Mouse (Mus musculus): ENCODE measurements around the gene Gm21541.
"Not testable (repeated sequence)": the region's sequence is repeated elsewhere in the genome, so short reads cannot be mapped to it uniquely, and the experiment has no call there.

Gene Gm21541

GRCm38 (mm10) chr4:41903310-41903709 is at the start of gene Gm21541:
TSS of gene Gm21541 (plus strand) at chr4:41903610.
- not testable (repeated sequence) for DNase-seq

GRCm38 (mm10) chr4:41941272-41941671 is 37.9 kb downstream of the Gm21541 start, which contains the start of gene Gm20878:
TSS of gene Gm20878 (plus strand) at chr4:41941572.
- DNase-seq: not testable (repeated sequence)
